Mouse (Mus musculus) heart, adult 11 months (tissue): ENCODE data around the gene Srsf2.
A peak's percentile ranks its signal among the peaks of the same experiment; 100 is the strongest.
"Not testable (repeated sequence)": the region's sequence is repeated elsewhere in the genome, so short reads cannot be mapped to it uniquely, and the experiment has no call there.

Source experiments
- DNase-seq: peaks from one replicate; pipeline ENCODE4 v3.0.0; 2022

The Srsf2 gene

GRCm38 (mm10) chr11:116852291-116852890 lies 503 bp downstream of the Srsf2 start, which contains the start of gene Mfsd11:
Gene Mfsd11 (plus strand): TSS chr11:116852440.
- DNase-seq, result peak; percentile 98

GRCm38 (mm10) chr11:116851576-116852290 lies 1.2 kb downstream of the Srsf2 start:
- DNase-seq, result no peak

- no peak for DNase-seq
These were observed 1.9 kb downstream of the Srsf2 start for GRCm38 (mm10) chr11:116850833-116851477.

- no peak for DNase-seq
These were observed 2.8 kb downstream of the Srsf2 start for GRCm38 (mm10) chr11:116850085-116850484.

- DNase-seq, result no peak
These were observed 3.3 kb downstream of the Srsf2 start for GRCm38 (mm10) chr11:116849587-116849986.

- not testable (repeated sequence) for DNase-seq
These were observed 4.1 kb downstream of the Srsf2 start for GRCm38 (mm10) chr11:116848877-116849178.

- DNase-seq, result no peak
These were observed 4.6 kb downstream of the Srsf2 start for GRCm38 (mm10) chr11:116848086-116848876.

GRCm38 (mm10) chr11:116847187-116848085 lies 5.5 kb downstream of the Srsf2 start:
- no peak for DNase-seq

- no peak for DNase-seq
These were observed 6.2 kb downstream of the Srsf2 start for GRCm38 (mm10) chr11:116846593-116847181.

- peak; percentile 100 for DNase-seq
These were observed 9.3 kb downstream of the Srsf2 start, which contains the start of the genes Mettl23 and Jmjd6 for GRCm38 (mm10) chr11:116843261-116844233. Gene Mettl23 (plus strand): TSS chr11:116843278. Gene Jmjd6 (minus strand): TSS chr11:116843449.

GRCm38 (mm10) chr11:116842531-116843260 lies 10.2 kb downstream of the Srsf2 start:
- DNase-seq, result peak; percentile 98

- no peak for DNase-seq
These were observed 12.1 kb downstream of the Srsf2 start for GRCm38 (mm10) chr11:116840748-116841147.

- DNase-seq, result peak; percentile 94
These were observed 13.3 kb downstream of the Srsf2 start for GRCm38 (mm10) chr11:116839601-116840000.

GRCm38 (mm10) chr11:116838936-116839335 lies 14.0 kb downstream of the Srsf2 start:
- DNase-seq, result peak; percentile 93

GRCm38 (mm10) chr11:116837441-116837840 lies 15.5 kb downstream of the Srsf2 start:
- peak; percentile 90 for DNase-seq

- DNase-seq, result no peak
These were observed 16.6 kb downstream of the Srsf2 start for GRCm38 (mm10) chr11:116836283-116836682.

- DNase-seq, result no peak
These were observed 17.9 kb downstream of the Srsf2 start for GRCm38 (mm10) chr11:116834954-116835353.

- DNase-seq, result peak; percentile 87
These were observed 20.7 kb downstream of the Srsf2 start for GRCm38 (mm10) chr11:116832172-116832685.

GRCm38 (mm10) chr11:116827534-116828165 lies 25.2 kb downstream of the Srsf2 start, which contains the start of gene Mxra7:
Gene Mxra7 (minus strand): TSS chr11:116828046.
- peak; percentile 99 for DNase-seq
